Mouse (Mus musculus) embryo, embryonic 9.5 days (tissue): ENCODE measurements around the gene Eme2.

ENCODE experiments used
- DNase-seq: peaks from one replicate; pipeline ENCODE4 v3.0.0-alpha.2; 2017; ENCODE audit errors: extremely low spot score

Gene Eme2

DNA sequence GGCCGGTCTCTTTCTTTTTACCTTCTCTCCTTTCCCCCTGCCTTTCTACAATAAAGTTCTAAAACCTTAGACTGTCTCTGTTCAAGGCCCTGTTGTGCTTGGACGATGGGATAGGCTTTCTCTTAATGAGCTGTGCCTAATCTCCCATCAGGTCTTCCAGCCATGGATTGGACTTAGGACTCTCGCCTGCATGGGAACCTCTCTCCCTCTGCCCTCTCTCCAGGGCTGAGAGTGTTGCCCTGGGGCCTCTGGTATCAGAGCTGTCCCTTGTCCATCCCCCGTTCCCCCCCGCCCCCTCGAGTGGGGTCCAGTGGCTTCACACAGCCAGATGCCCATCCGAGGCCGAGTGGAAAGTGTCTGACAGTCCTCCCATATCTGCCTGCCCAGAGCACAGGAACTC, 19.9 kb downstream of the Eme2 start:
- DNase-seq, result no peak

DNA sequence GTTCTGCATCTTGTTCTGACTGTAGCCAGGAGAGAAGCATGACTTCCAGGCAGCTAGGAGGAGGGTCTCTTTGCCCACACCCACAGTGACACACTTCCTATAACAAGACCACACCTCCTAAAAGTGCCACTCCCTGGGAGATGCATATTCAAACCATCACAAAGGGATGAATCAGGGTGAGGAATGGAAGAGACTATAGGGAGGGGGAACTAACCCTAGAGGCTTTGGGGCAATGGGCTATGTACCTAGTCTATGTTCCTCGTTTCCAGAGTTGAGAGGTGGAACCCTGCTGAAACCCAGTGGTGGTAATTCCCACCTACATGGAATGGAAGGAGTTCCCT, 20.5 kb downstream of the Eme2 start:
- DNase-seq, result no peak

DNA sequence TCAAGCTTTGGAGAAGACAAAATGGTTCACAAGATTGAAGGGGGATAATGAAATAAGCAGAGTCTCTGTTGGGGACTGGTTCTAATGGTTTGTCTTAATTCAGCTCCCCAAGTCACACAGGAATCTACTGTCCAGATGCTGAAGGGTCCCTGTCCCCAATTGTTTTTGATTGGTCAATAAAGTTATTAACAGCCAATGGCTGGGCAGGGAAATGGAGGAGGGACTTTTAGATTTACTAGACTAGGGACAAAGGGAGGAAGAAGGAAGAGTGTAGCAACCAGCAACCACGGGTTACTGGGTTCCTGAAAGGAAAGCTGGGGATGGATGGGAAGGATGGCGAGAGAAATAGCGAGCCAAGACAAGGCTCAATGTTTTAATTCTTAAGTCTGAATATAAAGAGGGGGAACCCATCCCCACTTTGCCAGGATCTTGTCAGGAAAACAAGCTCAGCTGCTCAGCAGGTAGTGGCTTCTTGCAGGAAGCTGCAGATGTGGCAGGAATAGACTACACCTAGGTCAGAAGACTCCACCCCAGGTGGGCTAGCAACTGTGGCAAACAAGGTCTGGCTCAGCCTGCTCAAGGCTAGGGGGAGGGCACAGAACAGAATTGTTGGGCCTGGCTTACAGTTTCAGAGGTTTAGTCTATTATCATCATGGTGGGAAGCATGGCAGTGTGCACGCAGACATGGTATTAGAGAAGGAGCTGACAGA, 21.0 kb downstream of the Eme2 start:
- no peak for DNase-seq

DNA sequence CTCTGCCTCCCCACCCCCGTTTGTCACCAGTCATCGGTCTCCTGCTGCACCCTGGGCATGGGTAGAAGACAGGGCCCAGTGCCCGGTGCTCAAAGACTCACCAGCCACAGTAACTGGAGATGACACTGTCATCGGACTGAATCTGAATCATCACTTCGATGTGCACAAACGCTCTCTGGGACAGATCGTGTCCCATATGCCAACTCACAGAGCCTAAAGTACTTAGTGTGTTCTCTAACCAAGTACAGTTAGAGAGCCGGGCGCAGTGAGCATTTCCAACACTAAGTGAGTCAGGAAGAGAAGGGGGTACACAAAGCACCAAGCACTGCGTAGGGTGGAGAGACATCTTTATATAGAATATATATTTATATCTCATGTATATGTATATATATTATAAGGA, 27.0 kb downstream of the Eme2 start:
- no peak for DNase-seq

DNA sequence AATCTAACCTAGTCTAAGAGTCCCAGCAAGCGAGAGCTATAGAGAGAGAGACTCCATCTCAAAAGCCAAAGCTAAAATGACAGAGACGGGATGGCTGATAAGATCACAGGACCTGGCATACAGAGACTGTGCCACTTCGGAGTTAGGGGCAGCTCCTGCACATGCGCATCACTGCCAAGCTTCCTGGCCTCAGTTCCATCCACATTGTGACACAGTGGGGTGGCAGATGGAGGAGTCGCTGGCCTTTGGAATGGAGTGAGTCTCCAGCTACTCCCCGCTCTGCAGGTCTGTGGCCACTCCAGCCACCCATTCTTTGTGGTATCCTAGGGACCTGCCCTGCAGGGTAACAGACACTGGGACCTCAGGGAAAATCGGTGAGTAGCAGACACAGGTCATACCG, 29.1 kb downstream of the Eme2 start, which contains the start of gene Igfals:
Gene Igfals (plus strand): TSS at position 222 of the 400 bp plus-strand sequence.
- no peak for DNase-seq

DNA sequence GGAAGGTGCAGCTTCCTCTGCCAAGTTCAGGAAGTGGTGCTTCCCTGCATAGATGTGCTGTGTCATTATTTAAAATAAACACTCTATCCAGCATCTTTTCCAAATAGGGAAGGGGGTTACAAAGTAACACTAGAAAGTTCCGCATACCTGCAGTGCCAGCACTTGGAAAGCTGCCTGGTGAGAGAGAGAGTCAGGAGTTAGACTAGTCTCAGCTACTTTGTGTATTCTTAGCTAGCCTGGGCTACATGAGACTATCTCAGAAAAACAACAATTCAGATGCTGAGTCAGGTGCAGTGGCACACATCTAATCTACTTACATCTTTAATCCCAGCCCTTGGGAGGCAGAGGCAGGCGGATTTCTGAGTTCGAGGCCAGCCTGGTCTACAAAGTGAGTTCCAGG, 33.1 kb downstream of the Eme2 start:
- no peak for DNase-seq

DNA sequence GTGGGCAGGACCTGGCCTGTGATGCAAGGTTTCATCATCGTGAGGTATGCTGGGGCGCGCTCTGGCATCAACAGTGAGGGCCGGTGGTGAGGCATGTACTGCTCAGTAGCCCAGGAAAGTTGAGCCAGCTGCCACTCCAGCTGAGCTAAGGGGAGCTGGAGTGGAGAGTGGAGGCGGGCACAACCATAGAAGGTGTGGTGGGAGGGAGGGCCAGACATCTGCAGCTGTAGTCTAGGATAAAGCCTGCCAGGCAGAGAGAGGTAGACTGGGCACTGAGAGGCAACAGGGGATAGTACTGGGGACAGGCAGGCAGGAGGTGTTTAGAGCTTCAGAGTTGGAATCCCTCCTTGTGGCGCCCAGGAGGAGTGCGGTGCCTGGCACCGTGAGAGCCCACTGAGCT, 34.8 kb downstream of the Eme2 start:
- no peak for DNase-seq

DNA sequence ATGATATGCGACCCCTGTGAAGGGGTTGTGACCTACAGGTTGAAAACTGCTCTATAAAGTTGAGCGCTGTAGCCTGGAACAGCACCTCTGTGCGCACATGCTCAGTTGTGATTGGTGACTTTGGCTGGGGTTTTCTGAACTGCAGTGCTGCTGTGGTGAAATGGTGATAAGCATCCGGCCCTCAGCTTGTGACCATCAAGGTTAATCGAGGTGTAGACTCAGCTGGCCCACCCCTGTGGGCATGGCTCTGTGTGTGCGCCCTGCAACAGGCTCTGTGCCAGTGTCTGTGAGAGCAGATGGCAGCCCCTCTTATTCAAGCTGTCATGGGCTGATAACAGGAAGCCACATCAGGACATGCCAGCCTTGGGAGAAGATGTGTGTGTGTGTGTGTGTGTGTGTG, 35.9 kb downstream of the Eme2 start:
- DNase-seq, result no peak

DNA sequence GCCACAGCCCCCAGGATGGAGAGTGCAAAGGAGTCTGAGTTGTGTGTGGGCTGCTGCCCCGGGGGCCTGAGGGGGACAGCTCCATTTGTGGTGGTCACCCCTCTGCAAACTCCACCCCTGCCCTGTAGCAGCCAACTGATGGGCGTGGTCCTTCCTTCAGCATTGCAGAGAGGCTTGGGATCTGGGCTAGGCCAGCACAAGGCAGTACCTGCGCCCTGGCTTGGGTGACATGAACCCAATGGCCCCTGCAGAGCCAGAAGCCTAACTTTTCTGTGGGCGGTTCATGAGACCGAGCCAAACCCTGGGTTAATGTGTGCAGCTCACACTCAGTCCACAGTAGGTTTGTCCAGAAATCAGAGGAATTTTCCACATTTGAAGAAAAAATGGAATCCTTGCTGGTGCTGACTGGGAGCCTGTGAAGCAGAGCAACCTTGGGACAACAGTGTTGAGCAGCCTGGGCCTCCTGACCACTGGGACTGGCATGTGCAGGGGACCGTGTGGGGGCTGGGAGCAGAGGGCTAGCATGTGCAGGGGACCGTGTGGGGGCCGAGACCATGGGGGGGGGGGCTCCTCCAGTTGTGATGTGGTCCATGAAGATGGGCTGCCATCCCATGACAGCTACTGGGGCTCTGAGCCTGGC, 36.9 kb downstream of the Eme2 start:
- no peak for DNase-seq

DNA sequence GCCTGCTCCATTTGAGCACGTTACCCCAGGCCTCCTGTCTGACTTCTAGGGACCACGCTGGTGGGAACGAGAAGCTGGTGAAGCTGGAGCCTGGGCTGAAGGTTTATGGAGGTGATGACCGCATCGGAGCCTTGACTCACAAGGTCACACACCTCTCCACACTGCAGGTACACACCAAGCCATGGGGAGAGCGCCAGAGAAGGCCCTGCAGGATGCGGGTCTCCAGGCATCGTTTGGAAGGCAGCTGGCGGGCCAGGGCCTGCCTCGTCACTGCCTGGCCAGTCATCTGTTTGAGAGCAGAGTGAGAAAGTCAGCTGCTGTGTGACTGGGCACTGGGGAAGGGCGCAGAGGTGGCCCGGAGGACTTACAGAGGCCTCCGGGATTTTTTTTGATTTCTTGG, 38.3 kb downstream of the Eme2 start:
- no peak for DNase-seq

DNA sequence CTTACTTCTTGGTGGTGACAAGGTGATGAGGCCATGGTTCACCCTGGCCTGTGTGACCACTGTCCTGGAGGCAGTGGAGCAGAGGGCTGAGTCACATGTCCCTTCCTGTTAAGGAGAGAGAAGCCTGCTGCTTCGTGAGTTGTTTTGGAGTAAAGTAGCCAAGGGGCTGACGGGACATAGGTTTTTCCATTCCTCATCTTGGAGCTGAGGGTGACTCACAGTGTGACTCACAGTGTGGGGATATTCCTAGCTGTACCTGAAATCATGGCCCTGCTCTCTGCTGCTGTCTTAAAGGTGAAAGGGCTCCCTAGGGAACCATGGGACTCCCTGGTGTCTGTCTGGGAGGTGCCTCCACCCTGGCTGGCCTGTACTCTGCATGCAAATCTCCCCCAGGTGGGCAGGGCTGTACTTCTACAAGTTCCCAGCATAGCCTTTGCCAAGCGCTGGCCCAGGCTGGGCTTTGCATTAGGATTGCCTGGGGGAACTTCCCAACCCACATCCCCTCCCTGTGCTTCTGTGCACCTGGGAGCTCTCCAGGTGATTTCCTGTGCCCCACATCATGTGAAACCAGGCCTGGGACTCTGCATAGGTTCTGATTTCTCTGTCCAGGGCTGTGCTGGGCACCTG, 38.9 kb downstream of the Eme2 start:
- no peak for DNase-seq

DNA sequence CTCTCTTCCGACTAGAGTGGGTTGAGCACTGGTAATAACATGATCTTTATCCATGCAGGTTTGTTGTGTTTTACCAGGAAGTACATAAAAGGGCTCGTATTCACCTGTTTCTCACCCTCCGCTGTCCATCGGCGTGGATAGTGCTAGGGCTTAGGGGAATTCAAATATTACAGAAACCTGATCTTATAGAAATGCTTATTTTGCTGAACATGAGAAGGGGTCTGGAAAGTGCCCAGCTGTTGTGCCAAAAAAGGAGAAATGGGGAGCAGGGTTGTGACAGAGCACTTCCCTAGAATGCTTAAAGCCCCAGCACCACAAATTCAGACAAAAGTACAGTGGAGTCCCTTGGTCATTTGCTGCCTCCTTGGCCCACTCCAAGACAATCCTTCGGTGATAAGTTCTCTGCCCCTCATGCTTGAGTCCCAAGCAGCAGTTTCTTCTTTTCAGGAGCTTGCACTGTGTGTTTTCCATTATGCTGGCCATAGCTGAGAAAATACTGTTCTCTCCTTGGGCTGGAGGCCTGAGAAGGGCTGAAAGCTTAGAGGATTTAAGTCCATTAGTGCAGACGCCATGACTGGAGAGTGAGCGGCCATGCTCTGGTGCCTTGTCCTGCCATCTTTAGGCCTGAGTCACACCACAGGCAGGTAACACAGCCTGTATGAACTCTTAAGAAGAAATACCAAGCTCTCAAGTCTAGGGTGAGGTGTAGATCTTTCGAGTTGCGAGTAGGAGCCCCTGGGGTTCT, 43.3 kb downstream of the Eme2 start:
- no peak for DNase-seq

DNA sequence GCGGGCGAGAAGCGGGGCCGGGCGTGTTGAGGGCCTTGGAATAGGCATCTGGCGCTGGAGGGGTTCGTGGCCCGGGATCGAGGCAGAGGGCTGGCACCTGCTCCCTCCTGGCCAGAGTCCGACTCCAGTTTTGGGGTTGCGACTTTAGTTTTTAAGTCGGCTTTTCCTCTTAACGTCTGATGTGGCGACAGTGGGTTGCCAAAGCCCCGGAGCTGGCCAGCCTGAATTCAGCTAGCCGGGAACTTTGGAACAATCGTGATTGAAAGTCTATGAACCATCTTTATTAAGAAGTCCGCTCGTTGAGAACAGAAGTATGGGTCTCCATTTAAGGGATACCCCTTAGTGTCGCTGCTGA, 44.1 kb downstream of the Eme2 start:
- DNase-seq, result no peak

DNA sequence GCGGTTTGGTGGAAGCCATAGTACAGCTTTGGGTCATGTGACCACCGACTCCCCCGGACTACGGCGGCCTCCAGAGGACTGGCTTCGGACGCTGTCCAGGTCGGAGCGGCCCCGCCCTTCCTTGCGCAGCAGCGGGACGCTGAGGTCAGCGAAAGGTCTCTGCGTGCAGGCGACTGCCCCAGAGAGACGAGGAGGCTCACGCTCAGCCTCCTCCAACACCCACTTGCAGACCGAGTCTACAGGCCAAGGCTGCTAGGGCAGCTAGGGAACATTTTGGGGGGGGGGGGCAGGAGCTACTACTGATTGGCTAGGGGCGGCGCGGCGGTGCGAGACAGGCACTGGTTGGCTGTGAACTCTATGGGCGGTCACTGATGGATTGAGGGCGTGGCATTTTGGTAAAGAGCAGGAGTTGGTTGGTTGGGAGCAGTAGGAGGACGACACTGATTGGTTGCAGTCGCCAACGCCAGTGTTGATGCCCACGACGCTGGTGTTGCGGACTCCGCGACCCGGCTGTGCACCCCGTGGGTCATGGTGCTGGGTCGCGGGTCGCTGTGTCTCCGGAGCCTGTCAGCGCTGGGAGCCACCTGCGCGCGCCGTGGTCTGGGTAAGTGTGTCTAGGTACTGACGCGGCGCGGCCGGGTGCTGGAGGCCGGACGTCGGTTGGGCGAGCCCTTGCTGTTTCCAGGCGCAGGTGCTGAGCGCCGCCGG, 44.7 kb downstream of the Eme2 start, which contains the start of gene Fahd1:
Gene Fahd1 (minus strand): TSS at position 300 of the 708 bp plus-strand sequence.
- peak; percentile 97 for DNase-seq

DNA sequence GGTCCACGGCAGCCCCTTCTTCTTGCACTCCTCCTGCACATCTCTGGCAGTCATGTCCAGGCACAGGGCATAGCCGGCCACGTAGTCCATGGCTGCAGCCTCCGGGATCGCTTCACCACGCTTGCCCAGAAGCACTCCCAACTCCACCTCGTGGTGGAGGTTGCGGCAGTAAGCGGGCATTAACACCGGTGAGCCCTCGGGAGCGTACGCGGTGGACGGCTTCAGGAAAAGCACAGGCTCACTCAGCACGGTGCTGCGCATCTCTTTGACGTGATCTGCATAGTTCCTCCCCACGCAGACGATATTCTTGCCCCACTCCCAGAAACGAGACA, 45.2 kb downstream of the Eme2 start:
- DNase-seq, result no peak

DNA sequence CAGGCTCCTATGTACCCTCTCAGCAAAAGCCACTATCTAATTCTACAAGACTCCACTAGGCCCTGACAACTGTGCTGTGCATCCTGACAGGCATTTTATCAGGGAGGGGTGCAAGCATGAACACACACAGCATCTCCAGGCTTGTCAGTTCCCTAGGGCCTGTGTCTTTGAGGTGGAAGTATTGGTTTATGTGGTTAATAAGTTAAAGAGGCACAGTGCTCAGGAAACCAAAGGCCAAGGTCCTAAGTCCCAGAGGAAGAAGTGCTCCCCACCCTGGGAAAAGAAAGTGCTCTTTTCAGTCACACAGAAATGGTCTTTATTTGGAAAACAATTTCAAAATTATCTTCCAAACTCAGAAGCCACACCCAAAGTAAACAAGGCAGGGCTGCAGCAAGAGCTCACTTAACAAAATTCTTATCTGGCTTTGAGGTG, 46.3 kb downstream of the Eme2 start:
- DNase-seq, result no peak

DNA sequence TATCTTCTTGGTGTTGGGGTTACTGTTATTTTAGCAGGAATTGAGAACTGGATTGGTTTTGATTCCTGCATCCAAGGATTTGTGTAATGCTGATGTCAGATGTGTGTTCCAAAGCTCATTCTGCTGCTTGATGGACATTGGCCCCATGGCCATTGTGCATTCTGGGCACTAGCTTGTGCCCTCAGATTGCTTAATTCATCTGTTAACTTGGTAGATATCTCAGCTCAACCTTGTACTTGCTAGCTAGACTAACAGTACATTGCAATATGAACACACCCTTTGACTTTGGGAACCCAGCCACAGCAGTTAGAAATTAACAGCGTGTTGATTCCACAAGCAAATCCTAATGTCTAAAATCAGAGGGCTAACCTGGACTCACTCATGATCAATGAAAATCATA, 47.5 kb downstream of the Eme2 start:
- no peak for DNase-seq

DNA sequence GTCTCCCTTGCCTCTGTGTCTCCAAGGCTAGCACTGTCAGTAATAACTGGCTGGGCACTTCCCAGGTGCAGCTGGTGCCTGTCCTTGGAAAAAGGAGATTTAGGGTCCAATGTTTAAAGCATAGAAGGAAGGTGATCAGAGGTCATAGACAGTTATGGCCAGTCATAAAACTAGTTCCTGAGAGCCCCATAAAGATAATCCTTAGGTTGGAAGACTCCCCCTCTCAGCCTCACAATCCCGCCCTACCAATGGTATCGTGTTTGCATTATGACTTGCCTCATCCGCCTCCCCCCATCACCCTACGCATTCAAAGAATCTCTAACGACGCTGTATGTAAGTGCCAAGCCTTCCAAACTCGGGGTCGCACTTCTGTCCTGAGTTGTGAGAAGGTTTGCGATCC, 50.4 kb downstream of the Eme2 start:
- DNase-seq, result no peak

DNA sequence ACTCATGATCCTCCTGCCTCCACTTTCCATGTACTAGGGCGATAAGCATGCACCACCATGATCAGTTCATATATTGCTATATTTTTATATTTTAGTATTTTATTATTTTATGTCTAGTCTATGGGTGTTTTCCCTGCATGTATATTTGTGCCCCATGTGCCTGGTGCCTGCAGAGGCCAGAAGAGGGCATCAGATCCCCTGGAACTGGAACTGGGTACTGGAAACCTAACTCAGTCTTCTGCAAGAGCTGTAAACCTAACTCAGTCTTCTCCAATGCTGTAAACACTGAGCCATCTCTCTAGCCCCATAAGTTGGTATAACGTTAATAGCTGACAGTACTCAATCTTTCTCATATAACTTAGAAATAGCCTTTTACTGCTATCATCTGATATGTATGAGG, 52.3 kb downstream of the Eme2 start:
- no peak for DNase-seq

DNA sequence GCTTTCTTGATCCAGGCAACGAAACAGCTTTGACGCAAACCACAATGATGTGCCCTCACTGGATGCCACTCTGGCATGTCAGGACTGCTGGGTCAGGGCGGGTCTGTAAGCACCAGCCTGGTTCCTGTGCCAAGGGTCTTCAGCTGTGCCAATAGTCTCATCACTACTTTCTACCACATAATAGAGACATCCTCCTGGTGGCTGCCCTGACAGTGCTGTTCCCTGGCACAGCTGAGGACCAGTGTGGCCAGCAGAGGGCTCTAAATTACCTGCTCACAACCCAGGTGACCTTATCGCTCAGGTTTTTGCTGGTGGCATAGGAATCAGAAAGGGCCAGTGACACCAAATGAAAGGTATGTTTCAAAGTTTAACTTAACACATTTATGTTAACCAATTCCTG, 53.8 kb downstream of the Eme2 start:
- DNase-seq, result no peak

DNA sequence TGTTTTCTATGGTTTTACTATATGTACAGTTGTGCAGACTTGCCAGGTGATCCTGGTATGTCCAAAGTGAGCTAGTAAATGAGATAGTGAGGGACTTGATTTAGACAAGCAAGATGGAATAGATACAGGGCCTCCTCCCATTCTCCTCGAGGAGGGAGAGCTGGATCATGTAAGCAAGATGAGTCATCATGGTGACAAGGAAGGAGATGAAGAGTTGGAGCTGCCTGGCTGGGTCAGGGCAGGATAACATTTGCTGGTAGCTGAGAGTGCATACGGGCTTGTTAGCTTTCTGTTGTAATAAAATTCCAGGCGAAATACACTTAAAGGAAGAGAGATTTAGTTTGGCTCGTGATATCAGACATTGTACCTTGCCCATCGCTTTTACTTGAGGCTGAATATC, 54.5 kb downstream of the Eme2 start:
- no peak for DNase-seq

DNA sequence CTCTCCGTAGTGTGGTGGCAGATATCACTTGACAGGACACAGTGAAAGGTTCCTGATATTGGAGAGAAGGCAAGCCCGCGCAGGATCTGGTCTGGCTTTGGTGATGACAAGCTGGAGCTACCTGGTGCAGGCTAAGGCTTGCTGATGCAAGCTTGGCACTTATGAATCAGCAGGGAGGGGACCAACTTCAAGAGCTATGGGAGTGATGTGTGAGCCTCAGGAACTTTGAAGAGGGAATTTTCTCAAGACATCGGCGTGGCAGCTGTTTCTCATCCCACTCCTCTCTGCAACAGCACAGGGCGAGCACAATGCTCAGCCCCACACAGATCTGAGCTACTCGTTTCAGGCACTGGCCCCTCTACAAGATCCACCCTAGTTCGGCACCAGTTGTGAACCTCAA, 55.0 kb downstream of the Eme2 start, which contains the start of gene Hagh:
Gene Hagh (plus strand): TSS at position 302 of the 400 bp plus-strand sequence.
- DNase-seq, result no peak
